Mouse (Mus musculus) MEL (cell line): ENCODE data around the gene Rpl37.

Source experiments
- CTCF ChIP-seq, 3 experiments: IDR thresholded peaks in 2 of 3; conservative IDR thresholded peaks in 1 of 3; 2 replicates each; pipeline ENCODE4 v1.5.1; 2011 to 2012; ENCODE audit warnings: low read length in 3 of 3, low read depth in 2 of 3, mild to moderate bottlenecking in 2 of 3, improper control_type of control experiment in 1 of 3, inconsistent platforms in 1 of 3, mixed read lengths in 1 of 3, moderate library complexity in 1 of 3; ENCODE audit not compliant: control insufficient read depth in 1 of 3, insufficient read depth in 1 of 3, poor library complexity in 1 of 3, severe bottlenecking in 1 of 3
- E2F4 ChIP-seq: IDR thresholded peaks from 2 replicates; pipeline ENCODE4 v1.6.1; 2011; ENCODE audit warnings: low read depth, low read length, improper control_type of control experiment, borderline replicate concordance
- ELF1 ChIP-seq: IDR thresholded peaks from 2 replicates; pipeline ENCODE4 v1.6.1; 2014; ENCODE audit warnings: low read depth, mild to moderate bottlenecking, inconsistent platforms, low read length, improper control_type of control experiment, moderate library complexity
- HCFC1 ChIP-seq: IDR thresholded peaks from 2 replicates; pipeline ENCODE4 v1.6.1; 2012; ENCODE audit warnings: low read depth, mild to moderate bottlenecking, inconsistent platforms, low read length, improper control_type of control experiment, moderate library complexity
- JUND ChIP-seq: IDR thresholded peaks from 2 replicates; pipeline ENCODE4 v1.6.1; 2011; ENCODE audit warnings: low read depth, mild to moderate bottlenecking, improper control_type of control experiment, low read length
- MAFK ChIP-seq: IDR thresholded peaks from 2 replicates; pipeline ENCODE4 v1.6.1; 2011; ENCODE audit warnings: low read depth, mild to moderate bottlenecking, low read length, improper control_type of control experiment, borderline replicate concordance
- MEF2A ChIP-seq: IDR thresholded peaks from 2 replicates; pipeline ENCODE4 v1.6.1; 2014; ENCODE audit warnings: low read depth, mild to moderate bottlenecking, inconsistent platforms, low read length, improper control_type of control experiment; ENCODE audit not compliant: poor library complexity, insufficient replicate concordance, severe bottlenecking; ENCODE audit errors: extremely low read depth
- POLR2A ChIP-seq, 2 experiments: IDR thresholded peaks; 2 replicates each; pipeline ENCODE4 v1.6.1; 2011 to 2012; ENCODE audit warnings: low read length in 2 of 2, mild to moderate bottlenecking in 2 of 2, control low read depth in 1 of 2, improper control_type of control experiment in 1 of 2, low read depth in 1 of 2, moderate library complexity in 1 of 2; ENCODE audit not compliant: control insufficient read depth in 1 of 2, insufficient read depth in 1 of 2, poor library complexity in 1 of 2
- POLR2AphosphoS2 ChIP-seq: IDR thresholded peaks from 2 replicates; pipeline ENCODE4 v1.6.1; 2011; ENCODE audit warnings: low read length, improper control_type of control experiment
- ZC3H11A ChIP-seq: IDR thresholded peaks from 2 replicates; pipeline ENCODE4 v1.6.1; 2012; ENCODE audit warnings: low read depth, mild to moderate bottlenecking, inconsistent platforms, low read length, improper control_type of control experiment
- ZNF384 ChIP-seq: IDR thresholded peaks from 2 replicates; pipeline ENCODE4 v1.6.1; 2012; ENCODE audit warnings: low read depth, mild to moderate bottlenecking, inconsistent platforms, low read length, improper control_type of control experiment

- TF ChIP-seq POLR2AphosphoS2, result no peak
- TF ChIP-seq JUND, result no peak
- TF ChIP-seq ZNF384, result no peak
- TF ChIP-seq POLR2A (IDR thresholded peaks at IDR 0.05; ENCODE audit: control insufficient read depth in 1 of 2, insufficient read depth in 1 of 2, low read depth in 1 of 2, low read length in 2 of 2, poor library complexity in 1 of 2), result no peak
- TF ChIP-seq HCFC1, result no peak
- 0 out of 2 replicates have a peak, but pooled peaks have one; percentile 19 for TF ChIP-seq ELF1
- TF ChIP-seq ZC3H11A, result no peak
- TF ChIP-seq CTCF (IDR thresholded peaks at IDR 0.05 in 2 of 3, conservative IDR thresholded peaks at IDR 0.05 in 1 of 3; ENCODE audit: control insufficient read depth in 1 of 3, insufficient read depth in 1 of 3, low read depth in 2 of 3, low read length in 3 of 3, poor library complexity in 1 of 3, severe bottlenecking in 1 of 3), result no peak
- TF ChIP-seq E2F4, result no peak
- TF ChIP-seq MEF2A, result no peak
- TF ChIP-seq MAFK, result no peak
Measured at GRCm38 (mm10) chr15:5107686-5108654, 8.5 kb upstream of the Rpl37 start, which contains the start of gene Card6.
